Mouse (Mus musculus) heart, adult 2 months (tissue): ENCODE results near the gene Lypd4.

Experiments
- CTCF ChIP-seq: fragments of 200-600 bp; IDR thresholded peaks from 2 replicates; pipeline ENCODE4 v1.8.1; 2022; ENCODE audit warnings: antibody characterized with exemption, mild to moderate bottlenecking, moderate library complexity
- POLR2A ChIP-seq: fragments of 200-500 bp; IDR thresholded peaks from 2 replicates; pipeline ENCODE4 v1.6.1; 2011; ENCODE audit warnings: mild to moderate bottlenecking, low read depth, low read length, control low read depth; ENCODE audit not compliant: insufficient read depth

GRCm38 (mm10) chr7:24912480-24912879 lies 42.7 kb upstream of the Lypd4 start:
- TF ChIP-seq POLR2A (no peak), CTCF (no peak)
